Mouse (Mus musculus) ES-Bruce4 (cell line): ENCODE measurements around the gene Tmem121. TPM values are rescaled to one million over a fixed set of nuclear protein-coding genes. Genes with fewer than 3 reads are reported as not detected.

Experiments used
- H3K27ac ChIP-seq: 2 replicates; pipeline ENCODE4 v1.5.1; 2012; ENCODE audit warnings: low read length, inconsistent platforms; ENCODE audit not compliant: insufficient read depth
- H3K27me3 ChIP-seq: 2 replicates; pipeline ENCODE4 v1.6.1; 2012; ENCODE audit warnings: mild to moderate bottlenecking, low read length, inconsistent platforms; ENCODE audit not compliant: control insufficient read depth, poor library complexity, insufficient read depth, severe bottlenecking
- H3K36me3 ChIP-seq: 2 replicates; pipeline ENCODE4 v1.6.1; 2012; ENCODE audit warnings: inconsistent platforms, mild to moderate bottlenecking, low read length, moderate library complexity; ENCODE audit not compliant: control insufficient read depth, poor library complexity, insufficient read depth, severe bottlenecking
- H3K4me1 ChIP-seq: one replicate; pipeline ENCODE4 v1.8.1; 2011; ENCODE audit warnings: low read length; ENCODE audit not compliant: control insufficient read depth, insufficient read depth
- H3K4me3 ChIP-seq: 2 replicates; pipeline ENCODE4 v1.5.1; 2011; ENCODE audit warnings: low read depth, mild to moderate bottlenecking, low read length
- H3K9ac ChIP-seq: 2 replicates; pipeline ENCODE4 v1.6.1; 2012; ENCODE audit warnings: low read depth, mild to moderate bottlenecking, inconsistent platforms; ENCODE audit not compliant: poor library complexity, severe bottlenecking
- H3K9me3 ChIP-seq: replicated peaks from 2 replicates; pipeline ENCODE4 v1.6.1; 2012; ENCODE audit warnings: mild to moderate bottlenecking, low read length, inconsistent platforms; ENCODE audit not compliant: control insufficient read depth, poor library complexity, insufficient read depth, severe bottlenecking
- CTCF ChIP-seq: IDR thresholded peaks from one replicate; pipeline ENCODE4 v1.8.1; 2011; ENCODE audit warnings: low read depth, low read length
- EP300 ChIP-seq: IDR thresholded peaks from 2 replicates; pipeline ENCODE4 v1.6.1; 2011; ENCODE audit warnings: low read depth, low read length; ENCODE audit not compliant: insufficient read depth
- POLR2A ChIP-seq: IDR thresholded peaks from one replicate; pipeline ENCODE4 v1.8.1; 2011; ENCODE audit warnings: low read length; ENCODE audit not compliant: insufficient read depth
- polyA plus RNA-seq: library from polyadenylated mRNA; stranded (reverse); fragments of >200 nt; gene quantifications from 2 replicates; pipeline ENCODE4 v1.2.4, GENCODE M21; 2011; ENCODE audit warnings: low read depth; ENCODE audit not compliant: missing spikeins, insufficient read depth, insufficient read length

The Tmem121 gene
- polyA plus RNA-seq, 1 experiment, result 4.8 TPM

DNA sequence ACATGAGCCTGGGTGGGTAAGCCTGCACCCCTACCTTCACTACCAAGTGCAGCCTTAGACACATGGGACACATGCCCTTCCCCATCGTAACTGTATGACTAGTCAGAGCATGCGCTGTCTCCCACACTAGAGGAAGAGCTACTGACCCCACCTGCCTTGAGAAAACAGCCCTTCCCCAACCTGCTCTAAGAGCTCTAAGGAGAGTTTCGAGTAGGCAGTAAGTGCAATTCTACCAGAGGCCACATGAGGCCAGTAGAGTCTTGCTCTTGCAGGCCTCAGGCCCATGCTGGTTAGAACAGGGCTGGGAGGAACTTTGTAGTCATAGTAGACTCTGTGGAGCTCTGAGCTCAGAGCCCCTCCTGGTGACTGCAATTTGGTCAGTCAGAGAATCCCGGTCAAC lies 34.7 kb downstream of the Tmem121 start:
- no peaks in the 10 kb centered on the region for H3K4me1 ChIP-seq
- no peak overlapping the region for H3K27ac ChIP-seq
- H3K27me3 ChIP-seq, result no peaks in the 10 kb centered on the region
- H3K9me3 ChIP-seq, result no peaks in the 10 kb centered on the region
- H3K9ac ChIP-seq, result no peak overlapping the region
- H3K4me3 ChIP-seq, result no peak overlapping the region
- TF ChIP-seq POLR2A (no peak), CTCF (peak; percentile 68), EP300 (no peak)
- H3K36me3 ChIP-seq, result no peaks in the 10 kb centered on the region

DNA sequence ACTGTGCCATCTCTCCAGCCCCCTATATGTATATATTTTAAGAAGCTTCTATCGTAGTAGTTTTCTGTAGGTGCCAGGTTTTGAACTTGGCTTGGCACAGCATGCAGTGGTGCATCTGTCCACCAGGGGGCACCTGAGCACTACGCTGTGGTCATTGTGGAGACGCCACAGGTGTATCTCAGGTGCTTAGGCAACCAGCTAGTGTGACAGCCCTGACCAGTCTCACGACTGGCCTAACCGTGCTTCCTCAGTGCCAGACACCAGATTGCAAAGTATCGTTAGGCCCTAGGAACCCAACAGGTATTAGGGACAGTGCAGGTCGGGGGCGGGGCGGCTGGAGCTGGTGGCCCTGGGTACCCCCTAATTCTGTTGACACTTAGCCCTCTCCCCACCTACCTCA lies 35.6 kb downstream of the Tmem121 start:
- H3K36me3 ChIP-seq, result no peaks in the 10 kb centered on the region
- no peak overlapping the region for H3K9ac ChIP-seq
- TF ChIP-seq EP300 (no peak), CTCF (peak; percentile 79), POLR2A (no peak)
- no peaks in the 10 kb centered on the region for H3K4me1 ChIP-seq
- H3K27me3 ChIP-seq, result no peaks in the 10 kb centered on the region
- no peak overlapping the region for H3K4me3 ChIP-seq
- H3K9me3 ChIP-seq, result no peaks in the 10 kb centered on the region
- no peak overlapping the region for H3K27ac ChIP-seq

- H3K27me3 ChIP-seq, result no peaks in the 10 kb centered on the region
- peak; percentile 75 for TF ChIP-seq CTCF
- no peak for TF ChIP-seq EP300
- no peak overlapping the region for H3K27ac ChIP-seq
- no peaks in the 10 kb centered on the region for H3K9me3 ChIP-seq
- no peak overlapping the region for H3K4me3 ChIP-seq
- no peaks in the 10 kb centered on the region for H3K4me1 ChIP-seq
- no peak overlapping the region for H3K9ac ChIP-seq
- no peaks in the 10 kb centered on the region for H3K36me3 ChIP-seq
Observed at GRCm38 (mm10) chr12:113222121-113222636, 36.4 kb downstream of the Tmem121 start.

DNA sequence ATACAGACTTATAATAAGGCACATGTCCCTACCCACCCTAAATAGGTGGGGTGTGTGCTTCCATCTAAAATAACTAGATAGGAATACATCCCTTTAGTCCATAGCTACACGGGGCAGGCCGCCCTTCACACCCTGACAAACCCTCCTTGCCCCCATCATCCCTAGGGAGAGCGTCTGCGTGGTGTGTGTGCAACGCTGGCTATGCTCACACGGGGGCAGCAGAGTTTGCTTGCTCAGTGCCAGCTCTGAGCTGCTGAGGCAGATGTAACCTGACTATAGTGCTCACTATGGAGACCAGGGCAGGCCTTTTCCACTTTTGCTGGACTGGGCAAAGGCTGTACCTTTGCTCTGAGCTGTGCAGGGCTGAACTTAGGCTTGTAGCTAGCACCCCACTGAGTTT lies 37.0 kb downstream of the Tmem121 start:
- Histone ChIP-seq H3K9me3 (no peaks in the 10 kb centered on the region), H3K36me3 (no peaks in the 10 kb centered on the region), H3K4me3 (no peak overlapping the region), H3K9ac (no peak overlapping the region), H3K4me1 (no peaks in the 10 kb centered on the region), H3K27me3 (no peaks in the 10 kb centered on the region), H3K27ac (no peak overlapping the region)
- no peak for TF ChIP-seq EP300
- peak; percentile 77 for TF ChIP-seq CTCF
- no peak for TF ChIP-seq POLR2A

- no peak overlapping the region for H3K9ac ChIP-seq
- no peaks in the 10 kb centered on the region for H3K36me3 ChIP-seq
Observed at GRCm38 (mm10) chr12:113224206-113224605, 38.5 kb downstream of the Tmem121 start.

GRCm38 (mm10) chr12:113224687-113225091 lies 39.0 kb downstream of the Tmem121 start:
- Histone ChIP-seq H3K36me3 (no peaks in the 10 kb centered on the region), H3K4me1 (no peaks in the 10 kb centered on the region), H3K9ac (no peak overlapping the region), H3K4me3 (no peak overlapping the region), H3K27me3 (no peaks in the 10 kb centered on the region), H3K9me3 (no peaks in the 10 kb centered on the region), H3K27ac (no peak overlapping the region)
- TF ChIP-seq POLR2A, result no peak
- no peak for TF ChIP-seq CTCF
- TF ChIP-seq EP300, result no peak

More at GRCm38 (mm10) chr12:113224206-113224605, 38.5 kb downstream of the Tmem121 start:
- Histone ChIP-seq H3K4me3 (no peak overlapping the region), H3K27ac (no peak overlapping the region), H3K9me3 (no peaks in the 10 kb centered on the region), H3K4me1 (no peaks in the 10 kb centered on the region), H3K27me3 (no peaks in the 10 kb centered on the region)
- no peak for TF ChIP-seq POLR2A
- peak; percentile 21 for TF ChIP-seq CTCF
- TF ChIP-seq EP300, result no peak
